Mouse (Mus musculus) fibroblast of lung, adult 2 months (primary cell): Measurements from ENCODE around the gene Naaa.

ENCODE experiments used
- DNase-seq: peaks from one replicate; pipeline ENCODE4 v3.0.0-alpha.2; 2011; ENCODE audit warnings: low read depth

Gene Naaa

DNA sequence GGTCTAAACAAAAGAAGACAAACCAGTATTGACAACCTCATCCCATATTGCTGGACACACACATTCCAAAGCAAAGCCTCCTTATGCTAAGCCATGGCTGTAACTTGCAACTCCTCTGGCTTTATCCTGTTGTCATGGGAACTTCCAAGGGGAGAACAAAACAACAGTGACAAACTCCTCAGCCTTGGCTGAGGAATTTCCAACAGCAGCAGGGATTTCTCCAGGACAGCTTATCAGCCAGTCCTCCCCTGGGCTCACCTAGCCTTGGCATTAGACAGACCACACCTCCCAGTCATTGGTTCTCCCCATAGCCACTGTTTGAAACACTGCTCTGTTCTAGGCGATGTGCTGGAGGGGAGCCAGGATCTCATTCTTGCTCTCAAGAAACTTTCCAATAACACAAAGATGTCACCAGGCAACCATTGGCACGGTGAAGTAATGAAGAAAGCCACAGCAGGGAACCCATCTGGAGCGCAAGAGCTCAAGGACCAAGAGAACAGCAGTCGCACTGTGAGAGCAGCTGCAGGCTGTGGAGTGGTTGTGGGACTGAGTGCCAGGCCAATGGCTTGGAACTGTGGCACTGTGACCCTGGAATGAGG lies 14.1 kb downstream of the Naaa start:
- DNase-seq: peak; percentile 60

DNA sequence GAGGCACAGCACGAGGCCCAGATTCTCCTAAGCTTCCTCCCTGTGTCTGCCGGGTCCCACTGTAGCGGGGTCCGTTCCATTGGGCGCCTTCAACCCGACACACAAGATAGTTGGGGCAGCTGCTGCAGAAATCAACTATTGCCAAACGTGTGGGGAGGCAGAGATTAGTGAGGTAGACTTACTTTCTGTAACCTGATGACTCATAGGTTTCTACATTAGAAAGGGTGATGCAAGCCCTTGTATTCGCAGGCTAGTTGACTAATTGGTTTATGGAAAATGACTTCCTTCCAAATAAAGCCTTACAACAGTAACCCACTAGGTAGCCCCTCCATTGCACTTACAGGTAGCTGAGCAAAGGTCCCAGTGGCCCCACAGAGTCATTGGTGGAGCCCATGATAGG lies 15.3 kb downstream of the Naaa start:
- DNase-seq: no peak

DNA sequence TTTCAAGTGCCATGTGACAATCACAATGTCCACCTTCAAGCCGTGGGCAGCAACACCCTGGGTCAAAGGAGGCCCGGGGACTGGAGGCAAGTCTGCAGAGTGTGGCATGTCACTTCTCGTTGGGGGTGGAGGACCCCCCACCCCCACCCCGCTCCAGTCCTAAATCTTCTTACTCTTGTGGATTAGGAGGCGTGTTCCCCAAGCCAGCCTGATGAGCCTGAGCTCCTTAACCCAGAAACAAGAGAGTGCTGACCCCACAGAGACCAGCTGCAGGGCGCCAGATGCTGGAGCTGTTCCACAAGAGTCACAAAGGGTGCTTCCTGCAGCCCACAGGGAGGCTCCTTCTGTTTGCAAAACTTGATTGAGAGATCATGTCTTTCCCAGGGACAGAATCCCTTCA lies 21.8 kb downstream of the Naaa start, which contains the start of gene Ppef2:
Gene Ppef2, minus strand, starts transcription at position 61 of the 400 bp plus-strand sequence.
- DNase-seq: no peak

DNA sequence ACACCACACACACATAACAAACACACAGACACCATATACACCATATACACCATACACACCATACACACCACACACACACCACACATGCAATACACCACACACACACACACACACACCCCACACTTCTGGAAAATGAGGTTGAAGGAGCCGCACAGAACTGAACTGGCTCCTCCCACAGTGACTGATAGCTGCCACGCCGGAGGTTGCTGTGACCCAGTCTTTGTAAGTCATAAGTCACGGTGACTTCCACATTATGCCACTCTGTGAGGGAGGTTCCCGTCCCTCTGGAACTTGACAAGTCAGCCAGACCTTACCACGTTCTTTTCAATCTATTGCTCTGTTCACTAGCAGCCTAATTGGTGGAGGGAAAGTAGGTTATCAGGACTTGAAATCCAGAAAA lies 23.5 kb downstream of the Naaa start:
- no peak for DNase-seq

DNA sequence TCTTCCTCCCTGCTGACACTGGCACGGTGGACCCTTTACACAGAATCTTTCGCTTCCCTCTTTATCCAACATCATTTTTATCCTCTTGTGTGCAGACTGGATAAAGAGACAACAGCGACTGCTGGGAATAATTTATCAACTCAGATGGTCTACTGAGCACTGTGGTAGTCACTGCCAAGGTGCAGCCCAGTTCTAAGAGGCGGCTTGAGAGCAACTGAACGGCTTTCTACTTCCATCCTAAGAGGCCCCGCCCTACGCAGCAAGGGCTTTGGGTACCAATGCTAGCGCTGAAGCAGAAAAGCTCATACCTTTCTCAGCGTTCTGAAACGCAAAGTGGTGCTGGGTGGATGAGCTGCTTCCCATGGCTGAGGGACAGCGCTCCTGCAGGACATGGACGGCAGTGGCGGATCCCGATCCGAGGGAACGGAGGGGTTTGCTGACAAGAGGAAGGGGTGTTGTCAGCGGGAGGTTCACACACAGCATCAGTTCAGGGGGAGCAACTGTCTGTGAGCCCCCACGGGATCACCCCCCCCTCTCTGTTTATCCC lies 25.1 kb downstream of the Naaa start:
- no peak for DNase-seq

DNA sequence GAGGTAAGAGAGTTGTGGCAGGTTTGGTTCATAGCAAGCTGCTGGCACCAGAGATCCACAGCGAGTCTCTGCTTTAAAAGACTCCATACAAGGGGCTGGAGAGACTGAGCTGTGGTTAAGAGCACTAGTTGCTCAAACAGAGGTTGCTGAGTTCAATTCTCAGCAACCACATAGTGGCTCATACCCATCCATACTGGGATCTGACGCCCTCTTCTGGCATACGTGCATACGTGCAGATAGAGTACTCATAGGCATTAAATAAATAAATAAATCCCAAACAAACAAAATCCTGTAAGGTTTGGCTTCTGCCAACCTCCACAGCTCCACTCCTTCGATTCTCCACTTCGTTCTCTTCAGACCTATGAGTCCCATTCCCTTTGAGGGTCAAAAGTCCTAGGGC lies 25.9 kb downstream of the Naaa start:
- DNase-seq: no peak

DNA sequence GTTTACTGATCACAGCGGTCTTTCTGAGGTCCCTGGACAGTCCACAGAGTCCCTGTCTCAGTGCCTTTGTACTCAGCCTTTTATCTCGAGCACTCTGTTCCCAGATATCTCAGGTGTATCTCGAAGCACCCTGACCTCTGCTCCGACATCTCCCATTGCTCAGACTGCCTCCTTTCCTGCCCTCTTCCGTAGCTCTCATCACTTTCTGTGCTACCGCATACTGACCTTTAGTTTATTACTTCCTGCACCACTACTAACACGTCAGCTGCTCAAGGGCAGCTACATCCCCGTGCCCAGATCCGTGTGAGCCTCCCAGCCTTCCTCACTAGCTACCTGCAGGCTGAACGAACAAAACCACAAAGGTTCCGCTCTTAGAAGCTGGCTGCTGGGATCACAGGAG lies 29.4 kb downstream of the Naaa start:
- DNase-seq: no peak

DNA sequence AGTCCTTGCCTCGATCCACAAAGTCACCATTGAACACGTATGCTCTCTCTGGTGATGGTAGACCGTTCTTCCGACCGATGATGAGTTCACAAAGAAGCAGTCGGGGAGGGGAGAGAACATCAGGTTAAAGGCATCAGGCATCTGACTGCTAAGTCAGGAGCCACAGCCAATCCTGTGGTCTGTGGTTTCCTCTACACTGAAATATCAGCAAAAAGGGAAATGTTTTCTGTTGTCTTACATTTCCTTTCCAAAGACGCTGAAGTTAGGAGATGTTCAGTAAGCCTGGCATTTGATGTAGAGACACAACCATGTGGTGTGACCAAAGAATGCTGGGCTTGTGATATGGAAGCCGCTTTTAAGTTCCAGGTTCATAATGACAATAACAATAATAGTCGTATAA lies 32.5 kb downstream of the Naaa start:
- no peak for DNase-seq

DNA sequence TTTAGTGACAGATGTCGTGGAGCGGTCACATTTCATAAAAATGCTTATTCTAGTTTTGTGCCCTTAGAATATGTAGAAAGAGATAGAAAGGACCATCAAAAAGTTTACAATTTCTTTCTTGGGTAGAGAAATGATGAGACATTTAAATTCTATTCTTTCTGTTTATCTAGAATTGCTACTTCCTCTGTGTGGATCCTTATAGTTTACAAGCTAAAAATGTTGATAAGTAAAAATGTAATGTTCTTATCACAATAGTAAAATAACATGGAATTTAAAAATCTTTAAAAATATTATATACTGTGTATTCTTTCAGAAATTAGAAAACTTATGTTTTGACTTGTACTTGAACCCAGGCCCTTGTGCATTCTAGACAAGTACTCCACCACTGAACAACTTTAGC lies 33.1 kb downstream of the Naaa start:
- DNase-seq: no peak

DNA sequence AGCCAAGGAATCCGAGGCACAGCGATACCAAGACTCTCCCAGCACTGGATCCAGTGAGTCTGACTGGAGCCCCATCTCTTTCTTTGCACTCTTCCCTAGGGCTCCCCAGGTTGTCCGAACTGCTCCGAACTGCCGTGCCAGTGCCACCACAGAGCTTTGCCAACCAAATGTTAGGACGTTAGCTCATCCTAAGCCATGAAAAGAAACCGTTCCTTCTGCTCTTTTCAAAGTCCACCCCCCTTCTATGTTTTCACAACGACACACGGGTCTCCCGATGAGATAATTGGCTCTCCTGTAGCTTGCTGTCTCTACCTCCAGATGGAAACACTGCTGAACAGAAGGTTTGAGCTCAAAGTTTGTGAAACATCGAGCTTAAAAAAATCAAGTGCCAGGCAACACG lies 37.2 kb downstream of the Naaa start:
- DNase-seq: no peak

DNA sequence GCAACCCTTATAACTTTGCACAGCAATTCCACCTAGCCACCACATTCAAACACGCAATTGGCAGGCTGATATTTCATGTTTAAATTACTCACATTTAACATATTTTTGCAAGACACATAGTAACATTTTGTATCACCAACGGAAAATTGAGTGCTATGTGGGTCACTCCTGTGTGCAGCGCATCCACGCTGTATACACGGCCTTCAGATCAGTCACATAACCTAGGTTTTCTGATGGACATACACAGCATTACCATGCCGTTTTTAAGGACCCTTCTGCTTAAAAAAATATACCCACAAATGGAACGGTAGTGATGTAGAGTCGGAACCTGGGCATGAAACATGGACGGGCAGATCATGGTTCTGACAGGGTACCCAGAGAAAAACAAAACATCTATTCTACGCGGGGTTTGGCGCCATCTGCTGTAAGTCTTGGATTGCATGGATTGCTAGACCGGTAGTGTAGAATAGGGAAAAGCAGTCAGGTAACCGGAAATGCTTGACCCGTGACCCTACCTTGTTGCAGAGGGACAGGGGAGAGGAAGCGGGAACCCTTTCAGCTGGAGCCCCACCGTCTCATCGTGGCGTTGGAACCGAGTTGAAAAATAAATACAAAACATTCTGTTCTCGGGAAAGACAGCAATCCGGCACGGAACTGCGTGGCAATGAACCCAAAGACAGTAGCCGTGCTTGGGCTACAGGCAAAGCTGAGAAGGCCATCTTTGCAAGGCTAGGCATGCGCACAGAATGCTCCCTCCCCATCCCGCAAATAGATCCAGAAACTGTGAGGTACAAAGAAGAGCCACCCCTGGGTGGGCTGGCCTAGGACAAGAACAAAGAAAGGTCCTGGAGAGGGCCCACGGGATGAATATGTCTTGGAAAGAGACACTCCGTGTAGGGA lies 38.4 kb downstream of the Naaa start:
- DNase-seq: peak; percentile 51

DNA sequence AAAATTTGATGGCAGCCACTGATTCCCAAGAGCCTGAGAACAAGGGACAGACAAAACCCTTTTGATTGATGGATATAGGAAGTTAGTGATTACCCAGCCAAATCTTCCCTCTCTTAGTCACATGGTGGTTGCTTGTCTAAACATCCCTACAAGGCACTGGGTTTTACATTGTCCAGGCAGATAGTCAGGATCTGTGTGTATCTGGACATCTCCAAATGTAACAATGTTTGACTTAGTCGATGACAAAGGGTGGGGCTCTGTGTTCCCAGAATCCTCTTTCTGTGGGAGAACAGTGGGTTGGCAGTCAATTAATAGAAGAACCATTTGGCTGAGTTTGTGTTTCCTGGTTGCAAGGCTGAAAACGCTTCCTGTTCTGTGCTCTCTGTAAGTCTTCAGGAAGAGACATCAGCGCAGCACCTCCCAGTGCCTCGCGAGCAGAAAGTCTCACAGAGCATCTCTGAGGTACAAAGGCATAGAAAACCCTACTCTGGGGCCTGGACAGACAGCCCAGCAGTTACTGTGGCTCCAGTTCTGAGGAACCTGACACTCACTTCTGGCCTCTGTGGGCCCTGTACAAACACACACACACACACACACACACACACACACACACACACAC lies 42.9 kb downstream of the Naaa start:
- DNase-seq: no peak

DNA sequence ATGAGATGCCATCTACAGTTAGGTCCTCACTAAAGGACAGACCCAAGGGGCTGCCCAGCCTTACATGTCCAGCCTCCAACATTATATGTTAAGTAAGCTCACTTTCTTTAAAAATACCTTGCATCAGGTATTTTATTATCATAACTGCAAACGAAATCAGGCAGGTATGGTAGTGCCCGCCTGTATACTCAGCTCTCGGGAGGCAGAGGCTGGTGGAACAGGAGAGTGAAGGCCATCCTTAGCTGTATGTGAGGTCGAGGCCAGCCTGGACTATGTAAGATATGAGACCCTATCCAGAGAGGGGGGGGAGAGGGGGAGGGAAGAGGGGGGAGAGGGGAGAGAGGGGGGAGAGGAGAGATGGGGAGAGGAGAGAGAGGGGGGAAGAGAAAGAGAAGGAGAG lies 44.6 kb downstream of the Naaa start:
- DNase-seq: no peak

DNA sequence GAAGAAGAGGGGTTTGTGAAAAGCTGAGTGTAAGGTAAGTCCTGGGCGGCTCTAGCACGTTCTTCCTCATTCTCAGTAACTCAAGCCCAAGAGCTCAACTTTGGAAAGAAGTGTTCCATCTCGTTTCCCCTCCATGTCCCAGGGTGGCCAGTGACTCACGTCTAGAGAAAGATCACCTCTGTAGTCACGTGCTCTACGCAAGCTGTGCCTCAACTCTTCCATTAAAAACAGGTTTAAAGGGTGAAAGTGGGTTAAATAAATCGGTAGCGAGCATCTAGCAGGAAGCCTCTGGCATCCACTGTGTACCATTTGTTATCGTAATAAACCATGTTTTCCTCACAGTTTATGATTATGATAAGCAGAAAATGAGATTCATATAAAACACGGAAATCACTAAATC lies 46.1 kb downstream of the Naaa start:
- no peak for DNase-seq

DNA sequence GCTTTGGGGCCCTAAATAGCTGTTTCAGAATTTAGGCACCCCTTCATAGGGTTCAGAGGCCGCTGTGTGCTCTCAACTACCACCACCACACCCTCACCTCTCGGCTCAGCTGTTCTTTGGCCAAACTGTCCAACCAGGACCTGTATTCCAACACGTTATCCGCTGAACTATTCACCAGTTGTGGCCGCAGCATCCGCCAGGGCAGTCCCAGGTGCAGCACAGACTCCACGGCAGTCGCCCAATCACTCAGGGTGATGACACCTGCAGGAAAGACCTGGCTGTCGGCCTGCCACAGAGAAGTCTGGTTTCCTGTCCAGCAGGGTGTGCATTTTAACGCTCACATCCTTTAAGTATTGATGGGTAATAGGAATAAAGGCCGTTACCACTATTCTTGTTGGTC lies 47.7 kb downstream of the Naaa start:
- no peak for DNase-seq

DNA sequence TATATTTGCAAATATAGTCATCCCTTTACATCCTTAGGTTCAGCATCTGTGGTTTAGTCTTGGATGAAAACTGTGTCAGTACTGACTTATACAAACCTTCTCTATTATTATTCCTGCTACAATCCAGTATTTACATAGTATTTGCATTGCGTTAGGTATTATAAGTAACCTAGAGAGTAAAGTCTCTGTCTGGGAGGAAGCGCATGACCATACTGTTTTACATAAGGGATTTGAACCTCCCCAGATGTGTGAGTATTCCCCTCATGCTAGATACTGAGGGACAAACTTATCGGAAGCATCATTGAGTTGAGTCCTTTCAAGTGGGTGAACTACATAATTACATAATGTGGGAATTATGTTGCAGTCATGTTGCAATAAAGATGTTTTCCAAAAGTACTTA lies 48.5 kb downstream of the Naaa start:
- DNase-seq: no peak

DNA sequence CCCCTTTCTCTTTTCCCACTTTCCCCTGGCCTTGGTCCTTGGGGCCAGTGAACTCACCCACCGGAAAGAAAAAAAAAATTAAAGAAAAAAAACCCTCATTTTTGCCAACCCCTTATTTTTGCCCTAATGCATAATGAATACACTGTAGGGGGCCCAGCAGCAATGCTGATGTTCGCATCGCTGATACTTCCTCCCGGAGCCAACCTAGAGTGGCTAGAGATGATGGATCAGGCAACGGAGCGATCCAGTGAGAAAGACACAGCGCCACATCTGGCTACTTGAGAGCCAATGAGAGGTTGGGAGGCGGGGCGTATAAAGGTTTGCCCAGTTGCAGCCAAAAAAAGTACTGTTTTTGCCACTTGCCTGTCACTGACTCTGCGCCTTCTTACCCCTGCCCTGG lies 49.2 kb downstream of the Naaa start:
- no peak for DNase-seq

DNA sequence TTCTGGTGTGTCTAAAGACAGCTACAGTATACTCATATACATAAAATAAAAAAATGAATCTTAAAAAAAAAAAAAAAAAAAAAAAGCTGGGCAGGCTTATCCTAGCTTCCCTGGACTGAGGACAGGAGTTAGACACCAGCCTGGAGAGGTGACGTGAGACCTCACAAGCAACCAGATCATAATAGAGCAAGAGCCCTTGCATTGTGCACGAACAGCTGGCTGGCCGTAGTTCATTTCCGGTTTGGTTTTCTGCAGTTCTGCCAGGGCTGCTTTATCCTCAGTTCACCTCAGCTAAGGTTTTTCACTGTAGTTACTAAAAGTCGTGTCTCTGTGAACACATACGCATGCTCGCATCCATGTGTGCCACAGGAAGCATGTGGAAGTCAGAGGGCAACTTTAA lies 50.2 kb downstream of the Naaa start:
- DNase-seq: no peak

DNA sequence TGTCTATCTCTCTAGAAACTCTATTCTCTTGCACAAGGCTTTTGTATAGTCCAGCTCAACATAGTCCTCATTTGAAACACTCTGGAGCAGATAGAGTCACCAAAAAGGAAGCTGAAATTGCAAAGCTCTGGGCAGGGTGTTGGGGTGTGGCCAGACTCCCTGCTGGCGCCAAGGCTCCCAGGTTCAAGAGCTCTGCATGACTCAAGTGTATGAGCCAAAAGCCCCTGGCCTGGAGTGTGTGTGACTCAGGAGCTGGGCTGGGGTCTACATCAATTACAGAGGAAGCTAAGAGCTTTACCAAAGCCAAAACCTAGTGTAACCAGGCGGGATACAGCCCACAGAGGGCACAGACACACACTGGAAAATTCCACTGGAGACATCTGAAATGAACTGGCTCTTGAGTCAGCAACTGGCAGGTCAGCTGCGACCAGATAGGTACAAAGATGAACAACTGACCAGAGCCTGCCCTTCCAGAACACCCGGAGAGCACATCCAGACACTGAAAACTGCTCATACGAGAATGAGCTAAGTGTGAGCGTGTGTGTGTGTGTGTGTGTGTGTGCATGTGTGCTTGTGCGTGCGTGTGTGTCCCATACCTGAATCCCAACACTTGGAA lies 57.6 kb downstream of the Naaa start:
- DNase-seq: peak; percentile 65

DNA sequence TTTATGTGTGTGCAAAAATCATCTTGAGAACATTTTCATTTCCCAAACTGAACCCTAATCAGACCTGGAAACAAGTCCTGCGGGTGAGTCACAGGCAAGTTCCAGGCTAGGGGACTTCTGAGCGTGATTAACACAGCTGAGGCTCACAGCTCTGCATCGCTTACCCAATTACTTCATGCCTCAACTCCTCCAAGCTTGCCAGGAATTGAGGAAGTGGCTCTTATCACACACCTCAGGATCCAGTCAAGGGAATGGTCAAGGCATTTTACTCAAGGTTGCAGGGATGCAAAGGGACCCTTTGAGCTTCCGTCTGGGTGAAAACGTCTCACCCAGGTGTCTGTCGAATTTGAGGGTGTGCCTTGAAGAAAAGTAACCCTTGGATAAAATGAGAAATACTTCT lies 58.1 kb downstream of the Naaa start:
- peak; percentile 49 for DNase-seq

DNA sequence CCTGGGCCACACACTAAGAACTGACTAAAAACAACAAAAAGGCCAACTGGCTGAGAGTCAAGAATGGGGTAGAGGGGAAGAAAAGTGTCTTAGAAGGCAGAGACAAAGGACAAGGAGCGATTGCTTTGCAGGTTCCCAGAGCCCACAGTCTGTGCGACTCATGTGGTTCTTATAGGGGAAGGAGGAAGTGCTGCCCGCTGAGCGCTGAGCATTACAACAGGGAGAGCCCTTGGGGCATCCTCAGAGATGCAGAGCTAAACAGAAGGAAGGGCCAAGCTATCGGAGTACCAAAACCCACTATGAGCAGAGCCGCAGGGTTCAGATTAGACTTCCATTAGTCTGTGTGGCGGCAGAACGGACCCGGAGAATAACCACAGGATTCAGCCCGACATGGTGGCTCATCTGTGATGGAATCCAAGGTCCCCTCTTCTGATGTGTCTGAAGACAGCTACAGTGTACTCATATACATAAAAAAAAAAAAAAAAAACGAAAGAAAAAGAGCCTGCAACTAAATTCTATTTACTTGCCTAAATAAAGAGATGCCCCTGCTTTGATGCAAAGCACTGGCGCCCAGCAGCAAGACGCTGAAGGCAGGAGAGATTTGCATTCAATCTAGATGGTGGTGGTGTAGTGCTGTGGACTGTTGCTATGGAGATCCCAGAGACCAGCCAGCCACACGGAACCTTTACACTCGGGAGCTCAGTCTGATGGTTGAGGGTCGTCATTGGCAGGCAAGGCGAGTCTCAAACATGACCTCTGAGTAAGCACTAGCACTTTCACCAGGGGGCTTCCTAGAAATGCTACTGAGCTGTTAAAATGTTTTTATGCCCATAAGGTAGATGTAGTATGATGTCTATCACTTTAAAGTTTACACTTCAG lies 58.8 kb downstream of the Naaa start:
- no peak for DNase-seq

DNA sequence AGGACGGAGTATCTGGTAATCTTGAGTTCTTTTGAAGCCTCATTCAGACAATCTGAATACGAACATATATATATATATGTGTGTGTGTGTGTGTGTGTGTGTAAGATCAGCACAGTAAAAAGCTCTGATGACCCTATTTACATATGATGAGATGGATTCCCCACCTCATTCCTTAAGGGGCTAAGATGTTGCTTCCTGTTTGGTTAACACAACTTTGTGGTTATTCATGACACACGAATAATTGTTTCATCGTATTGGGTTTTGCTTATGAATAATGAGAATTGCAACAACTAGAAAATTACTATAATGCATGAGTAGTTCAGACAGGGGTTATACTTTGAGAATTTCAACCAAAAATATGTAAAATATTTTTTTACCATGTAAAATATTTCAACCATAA lies 62.7 kb downstream of the Naaa start, which contains the start of gene U90926:
Gene U90926, minus strand, starts transcription at position 101 of the 400 bp plus-strand sequence.
- DNase-seq: no peak
